Mouse (Mus musculus) 416B (cell line): Measurements from ENCODE around the gene Vmn1r117.
"Not testable (repeated sequence)": the region's sequence is repeated elsewhere in the genome, so short reads cannot be mapped to it uniquely, and the experiment has no call there.

Source experiments
- DNase-seq: peaks from one replicate; pipeline ENCODE4 v3.0.0; 2011; ENCODE audit warnings: low read depth

The Vmn1r117 gene

DNA sequence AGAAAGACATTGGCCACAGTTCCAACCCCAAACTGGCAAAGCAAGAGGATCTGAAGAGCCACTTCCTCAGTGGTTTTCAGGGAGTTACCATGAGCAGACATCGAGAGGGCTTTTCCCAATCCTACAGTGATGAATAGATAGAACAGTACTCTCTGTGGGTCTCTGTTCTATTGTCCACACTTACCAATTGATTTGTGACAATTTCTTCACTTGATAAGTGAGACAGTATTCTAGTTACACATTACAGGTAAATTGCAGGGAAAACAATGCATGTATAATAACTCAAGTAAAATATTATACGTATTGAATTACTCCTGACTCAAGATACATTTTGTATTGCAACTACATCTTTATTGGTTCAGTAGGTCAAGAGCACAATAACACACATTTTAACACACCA lies at the start of gene Vmn1r117:
Vmn1r117 (minus strand) TSS at position 101 of the 400 bp plus-strand sequence.
- not testable (repeated sequence) for DNase-seq

DNA sequence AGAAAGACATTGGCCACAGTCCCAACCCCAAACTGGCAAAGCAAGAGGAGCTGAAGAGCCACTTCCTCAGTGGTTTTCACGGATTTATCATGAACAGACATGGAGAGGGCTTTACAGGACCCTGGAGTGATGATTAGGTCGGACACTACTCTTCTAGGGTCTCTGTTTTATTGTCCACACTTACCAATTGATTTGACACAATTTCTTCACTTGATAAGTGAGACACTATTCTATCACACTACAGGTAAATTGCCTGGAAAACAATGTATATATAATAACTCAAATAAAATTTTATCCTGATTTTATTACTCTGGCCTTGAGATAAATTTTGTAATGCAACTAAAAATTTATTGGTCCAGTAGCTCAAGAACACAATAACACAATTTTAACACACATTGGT lies 28.3 kb upstream of the Vmn1r117 start, which contains the start of gene Vmn1r118:
Vmn1r118 (minus strand) TSS at position 101 of the 400 bp plus-strand sequence.
- DNase-seq = not testable (repeated sequence)

- DNase-seq = not testable (repeated sequence)
Observed at GRCm38 (mm10) chr7:20871956-20872355, 12.0 kb downstream of the Vmn1r117 start, which contains the start of gene Vmn1r116. Vmn1r116 (plus strand) TSS chr7:20872256.

DNA sequence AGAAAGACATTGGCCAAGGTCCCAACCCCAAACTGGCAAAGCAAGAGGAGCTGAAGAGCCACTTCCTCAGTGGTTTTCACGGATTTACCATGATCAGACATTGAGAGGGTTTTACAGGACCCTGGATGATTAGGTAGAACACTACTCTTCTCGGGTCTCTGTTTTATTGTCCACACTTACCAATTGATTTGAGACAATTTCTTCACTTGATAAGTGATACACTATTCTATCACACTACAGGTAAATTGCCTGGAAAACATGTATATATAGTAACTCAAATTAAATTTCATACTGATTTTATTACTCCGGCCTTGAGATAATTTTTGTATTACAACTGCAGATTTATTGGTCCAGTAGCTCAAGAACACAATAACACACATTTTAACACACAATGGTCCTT lies 39.0 kb downstream of the Vmn1r117 start, which contains the start of gene Vmn1r115:
Vmn1r115 (minus strand) TSS at position 101 of the 400 bp plus-strand sequence.
- DNase-seq = not testable (repeated sequence)
